Mouse (Mus musculus) neutrophil, adult 83 days (primary cell): Measurements from ENCODE around the gene H2-Q10. TPM values are rescaled to one million over a fixed set of nuclear protein-coding genes. Genes with fewer than 3 reads are reported as not detected.

Experiments used
- total RNA-seq, 2 experiments: library from RNA; stranded (reverse); gene quantifications; one replicate each; pipeline ENCODE4 v1.2.4; 2023

The H2-Q10 gene
- total RNA-seq, result 10 to 100 TPM; 52.2 to 52.4 TPM

GRCm38 (mm10) chr17:35469842-35470751, at the start of gene H2-Q10:
H2-Q10 (plus strand) TSS chr17:35470089.

GRCm38 (mm10) chr17:35424624-35425416, 45.1 kb upstream of the H2-Q10 start, which contains the start of gene H2-Q6:
H2-Q6 (plus strand) TSS chr17:35424850.

GRCm38 (mm10) chr17:35438885-35439284, 31.0 kb upstream of the H2-Q10 start, which contains the start of gene H2-Q7:
H2-Q7 (plus strand) TSS chr17:35439155.

GRCm38 (mm10) chr17:35505776-35506175, 35.9 kb downstream of the H2-Q10 start, which contains the start of gene Pou5f1:
Pou5f1 (plus strand) TSS chr17:35506018.

GRCm38 (mm10) chr17:35516652-35517500, 47.0 kb downstream of the H2-Q10 start, which contains the start of the genes Tcf19 and Cchcr1:
Tcf19 (minus strand) TSS chr17:35516824.
Cchcr1 (plus strand) TSS chr17:35517100.

Other genes with a start within 250 kb of the H2-Q10 start
- not detected for gene Gm16181, start 249.3 kb upstream of the H2-Q10 start, total RNA-seq
- gene Atp6v1g2, start 236.4 kb upstream of the H2-Q10 start, total RNA-seq, result 1 to 10 TPM; 2.2 to 4.8 TPM
- 10 to 100 TPM; 18.6 to 19.5 TPM for gene Nfkbil1, start 234.3 kb upstream of the H2-Q10 start, total RNA-seq
- 100 to 1,000 TPM; 208 to 239 TPM for gene Ddx39b, start 228.3 kb upstream of the H2-Q10 start, total RNA-seq
- 1,000 to 10,000 TPM; 1,522 to 1,549 TPM for gene H2-D1, start 207.4 kb upstream of the H2-Q10 start, total RNA-seq
- gene H2-Q1, start 149.7 kb upstream of the H2-Q10 start, total RNA-seq, result 1 to 10 TPM; 6.7 to 6.9 TPM
- 1 to 10 TPM; 5.5 to 6.4 TPM for gene H2-Q2, start 127.8 kb upstream of the H2-Q10 start, total RNA-seq
- 10 to 100 TPM; 73.7 to 78.8 TPM for gene H2-Q4, start 90.5 kb upstream of the H2-Q10 start, total RNA-seq
- 10 to 100 TPM; 16.6 to 19.4 TPM for gene H2-Q6, start 45.2 kb upstream of the H2-Q10 start, total RNA-seq
- 10 to 100 TPM; 15.6 to 18.5 TPM for gene H2-Q7, start 30.9 kb upstream of the H2-Q10 start, total RNA-seq
- 1 to 10 TPM; 1.2 to 2.6 TPM for gene Pou5f1, start 35.9 kb downstream of the H2-Q10 start, total RNA-seq
- 10 to 100 TPM; 35.4 to 36.0 TPM for gene Tcf19, start 46.7 kb downstream of the H2-Q10 start, total RNA-seq
- gene Cchcr1, start 47.0 kb downstream of the H2-Q10 start, total RNA-seq, result 10 to 100 TPM; 14.5 to 17.8 TPM
- not detected for gene Psors1c2, start 63.1 kb downstream of the H2-Q10 start, total RNA-seq
- not detected for gene Cdsn, start 82.0 kb downstream of the H2-Q10 start, total RNA-seq
- gene 2300002M23Rik, start 97.4 kb downstream of the H2-Q10 start, total RNA-seq, result not detected
- not detected for gene Sfta2, start 131.5 kb downstream of the H2-Q10 start, total RNA-seq
- gene Gm9573, start 156.5 kb downstream of the H2-Q10 start, total RNA-seq, result not detected
- not detected for gene Mucl3, start 173.6 kb downstream of the H2-Q10 start, total RNA-seq
- 10 to 100 TPM; 11.3 to 12.6 TPM for gene Vars2, start 197.5 kb downstream of the H2-Q10 start, total RNA-seq
- 10 to 100 TPM; 13.9 to 14.0 TPM for gene Gtf2h4, start 203.7 kb downstream of the H2-Q10 start, total RNA-seq
- gene Ddr1, start 234.5 kb downstream of the H2-Q10 start, total RNA-seq, result under 1 TPM; 0.18 to 0.51 TPM